Mouse (Mus musculus): ENCODE results near the gene Egfem1.

- TF ChIP-seq CTCF (IDR thresholded peaks at IDR 0.05; ENCODE audit: control insufficient read depth, insufficient read depth, insufficient read length) (no peak), USF1 (IDR thresholded peaks at IDR 0.05; ENCODE audit: low read depth) (no peak), MAX (IDR thresholded peaks at IDR 0.05) (no peak), MYOD1 (IDR thresholded peaks at IDR 0.05; ENCODE audit: control insufficient read depth, insufficient read length, low read depth) (no peak)
Measured at GRCm38 (mm10) chr3:29236517-29236916, 154.7 kb downstream of the Egfem1 start.
